Mouse (Mus musculus) heart, adult 11 months (tissue): Measurements from ENCODE around the gene Zfp541.

Experiments
- DNase-seq: peaks from one replicate; pipeline ENCODE4 v3.0.0; 2022

Zfp541 gene

DNA sequence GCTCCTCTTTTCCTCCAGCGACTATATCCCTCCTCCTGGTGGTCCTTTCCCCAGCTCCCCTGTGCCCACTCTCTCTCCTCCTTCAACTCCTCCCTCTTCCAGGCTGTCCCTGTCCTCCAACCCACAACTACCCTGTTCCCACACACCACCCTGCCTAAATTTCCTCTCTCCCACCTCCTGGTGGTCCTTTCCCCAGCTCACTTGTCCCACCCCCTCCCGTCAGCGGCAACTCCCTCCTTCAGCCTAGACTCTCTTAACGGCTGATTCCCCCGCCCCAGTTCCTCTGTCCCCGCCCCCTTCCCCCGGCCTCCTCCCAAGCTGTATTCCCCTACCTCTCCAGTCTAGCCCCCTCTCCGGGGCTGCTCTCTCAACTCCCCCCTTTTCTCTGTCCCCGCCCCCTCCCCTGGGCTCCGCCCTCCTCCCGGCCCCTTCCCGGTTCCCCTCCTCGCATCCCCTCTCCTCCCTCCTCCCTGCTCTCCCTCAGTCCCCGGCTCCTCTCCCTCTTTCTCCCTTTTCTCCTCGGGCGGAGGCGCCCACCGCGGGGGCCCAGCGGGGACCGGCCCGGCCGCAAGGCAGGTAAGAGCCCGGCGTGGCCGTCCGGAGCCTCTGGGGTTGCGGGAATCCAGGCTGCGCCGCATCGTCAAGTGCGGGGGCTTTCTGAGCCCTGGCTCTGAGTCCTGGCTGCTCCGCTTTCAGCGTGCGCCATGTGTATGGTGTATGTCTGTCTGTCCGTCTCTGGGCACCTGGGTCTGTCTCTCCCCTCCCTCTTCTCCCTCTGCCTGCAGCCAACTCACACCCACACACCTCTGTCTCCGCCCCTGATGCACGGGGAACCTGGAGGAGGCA, 68.5 kb downstream of the Zfp541 start:
- no peak for DNase-seq

GRCm38 (mm10) chr7:16130956-16131634, 69.5 kb downstream of the Zfp541 start:
- no peak for DNase-seq

- DNase-seq = no peak
Observed at GRCm38 (mm10) chr7:16132161-16132581, 70.6 kb downstream of the Zfp541 start.

GRCm38 (mm10) chr7:16132926-16133325, 71.3 kb downstream of the Zfp541 start:
- DNase-seq = no peak

DNA sequence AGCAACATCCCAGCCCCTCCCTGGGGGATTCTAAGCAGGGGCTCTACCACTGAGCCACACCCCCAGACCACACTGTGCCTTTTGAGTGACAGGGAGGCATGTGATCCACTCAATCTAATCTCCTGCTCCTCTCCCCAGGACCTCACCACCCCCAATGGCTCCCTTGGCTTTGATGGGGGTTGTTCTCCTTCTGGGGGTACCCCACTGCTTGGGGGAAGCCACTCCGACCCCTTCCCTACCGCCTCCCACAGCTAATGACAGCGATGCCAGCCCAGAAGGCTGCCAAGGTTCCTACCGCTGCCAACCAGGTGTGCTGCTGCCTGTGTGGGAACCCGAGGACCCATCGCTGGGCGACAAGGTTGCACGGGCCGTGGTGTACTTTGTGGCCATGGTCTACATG, 72.1 kb downstream of the Zfp541 start:
- no peak for DNase-seq

GRCm38 (mm10) chr7:16134951-16135392, 73.4 kb downstream of the Zfp541 start:
- no peak for DNase-seq
